Mouse (Mus musculus) forebrain, embryonic 12.5 days (tissue): Measurements from ENCODE around the gene Cbx6. TPM values are rescaled to one million over a fixed set of nuclear protein-coding genes. Genes with fewer than 3 reads are reported as not detected.

Experiments
- ATAC-seq: fragments of 200-750 bp; cut with Nextera tagmentation; 2 replicates; pipeline ENCODE4 v1.8.0; 2017; ENCODE audit warnings: moderate TSS enrichment; ENCODE audit not compliant: low FRiP score
- H3K27ac ChIP-seq: fragments of 300-500 bp; sonication (generic); 2 replicates; pipeline ENCODE4 v1.5.1; 2016; ENCODE audit warnings: mild to moderate bottlenecking
- H3K27me3 ChIP-seq: fragments of 300-500 bp; sonication (generic); 2 replicates; pipeline ENCODE4 v1.6.1; 2016; ENCODE audit warnings: mild to moderate bottlenecking
- H3K36me3 ChIP-seq: fragments of 300-500 bp; sonication (generic); replicated peaks from 2 replicates; pipeline ENCODE4 v1.6.1; 2016; ENCODE audit warnings: mild to moderate bottlenecking
- H3K4me1 ChIP-seq: fragments of 300-500 bp; sonication (generic); 2 replicates; pipeline ENCODE4 v1.6.1; 2016
- H3K4me2 ChIP-seq: fragments of 300-500 bp; sonication (generic); 2 replicates; pipeline ENCODE4 v1.6.1; 2016; ENCODE audit warnings: mild to moderate bottlenecking, moderate library complexity
- H3K4me3 ChIP-seq: fragments of 300-500 bp; sonication (generic); replicated peaks from 2 replicates; pipeline ENCODE4 v1.5.1; 2016; ENCODE audit warnings: mild to moderate bottlenecking
- H3K9ac ChIP-seq: fragments of 300-500 bp; sonication (generic); 2 replicates; pipeline ENCODE4 v1.6.1; 2016; ENCODE audit warnings: mild to moderate bottlenecking
- H3K9me3 ChIP-seq: fragments of 300-500 bp; sonication (generic); 2 replicates; pipeline ENCODE4 v1.6.1; 2016
- WGBS: fragments of 180-500 bp; shearing (Covaris S2); methylation state at CpG from one replicate; pipeline ENCODE4 v1.1.7; 2016; 5-methylcytosine and 5-hydroxymethylcytosine counted together
- polyA plus RNA-seq: library from polyadenylated mRNA; unstranded; fragments of >200 nt; fragmentation: Nextera tagmentation; extraction: Ambion mirVana; gene quantifications from 2 replicates; pipeline ENCODE4 v1.2.1, GENCODE M21; 2016

Gene Cbx6
- polyA plus RNA-seq, result 31.1 and 31.5 TPM in 2 replicates

- WGBS, result 2% methylated on average over 53 of the region's 58 CpGs
- ATAC-seq, result peak; percentile 90
- Histone ChIP-seq H3K4me3 (peak within 1 kb of the TSS; percentile 65), H3K4me1 (peaks cover 50% of the 10 kb centered on the region), H3K9ac (peak within 1 kb of the TSS; percentile 85), H3K36me3 (peaks cover 6% of the 10 kb centered on the region; the same call in 1 of the 2 replicates), H3K4me2 (peak within 1 kb of the TSS; percentile 95), H3K27me3 (0 out of 2 replicates have a peak, but pooled peaks cover 5% of the 10 kb centered on the region), H3K9me3 (no peaks in the 10 kb centered on the region), H3K27ac (peak within 1 kb of the TSS; percentile 96)
These were observed at the start of gene Cbx6, which contains the start of gene Npcd for GRCm38 (mm10) chr15:79834130-79834880. Gene Cbx6, minus strand, starts transcription at chr15:79834688. Gene Npcd, minus strand, starts transcription at chr15:79834237.

- peak overlapping the region; percentile 84 for H3K27ac ChIP-seq
- WGBS, result under 1% methylated on average over 30 of the region's 30 CpGs
- no peaks in the 10 kb centered on the region for H3K9me3 ChIP-seq
- no peaks in the 10 kb centered on the region for H3K36me3 ChIP-seq
- H3K9ac ChIP-seq, result peak overlapping the region; percentile 68
- H3K27me3 ChIP-seq, result no peaks in the 10 kb centered on the region
- peak overlapping the region; percentile 48 for H3K4me3 ChIP-seq
- peaks cover 16% of the 10 kb centered on the region for H3K4me1 ChIP-seq
- peak overlapping the region; percentile 63 for H3K4me2 ChIP-seq
- peak; percentile 92 for ATAC-seq
These were observed 48.9 kb upstream of the Cbx6 start for GRCm38 (mm10) chr15:79883352-79883822.

DNA sequence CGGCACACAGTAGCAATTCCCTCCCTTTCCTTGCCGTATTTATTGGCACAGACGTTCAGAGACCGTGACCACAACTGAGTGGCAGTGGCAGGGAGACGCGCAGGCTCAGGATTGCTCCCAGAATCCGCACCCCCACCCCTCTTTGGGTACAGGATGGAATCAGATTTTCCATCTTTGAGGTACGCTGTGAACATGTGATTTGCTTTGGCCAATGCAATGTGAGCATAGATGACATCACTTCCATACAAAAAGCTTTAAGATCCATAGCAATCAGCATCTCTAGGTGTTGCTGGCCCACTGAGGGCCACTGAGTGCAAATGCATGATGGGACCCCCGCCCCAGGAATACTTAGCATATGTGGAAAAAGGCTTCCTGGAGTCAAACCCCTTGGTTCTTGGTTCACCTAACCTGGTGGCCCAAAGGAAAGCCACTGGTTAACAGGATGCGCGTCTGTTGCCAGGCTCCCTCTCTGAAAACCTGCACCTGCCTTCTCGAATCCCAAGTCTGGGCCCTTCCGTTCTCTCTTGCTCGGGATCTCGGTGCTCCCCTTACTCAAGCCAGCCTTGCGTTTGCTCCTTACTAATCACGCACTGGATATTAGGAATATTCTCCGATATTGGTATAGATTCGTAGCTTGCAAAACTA lies 48.3 kb upstream of the Cbx6 start:
- Histone ChIP-seq H3K27me3 (no peaks in the 10 kb centered on the region), H3K36me3 (no peaks in the 10 kb centered on the region), H3K4me3 (peak overlapping the region; percentile 48), H3K9ac (peak overlapping the region; percentile 43; the same call in 1 of the 2 replicates), H3K9me3 (no peaks in the 10 kb centered on the region), H3K4me2 (peak overlapping the region; percentile 63), H3K4me1 (peaks cover 16% of the 10 kb centered on the region), H3K27ac (peak overlapping the region; percentile 84)
- ATAC-seq, result peak; percentile 56
- WGBS, result 26% methylated on average over 19 of the region's 19 CpGs

DNA sequence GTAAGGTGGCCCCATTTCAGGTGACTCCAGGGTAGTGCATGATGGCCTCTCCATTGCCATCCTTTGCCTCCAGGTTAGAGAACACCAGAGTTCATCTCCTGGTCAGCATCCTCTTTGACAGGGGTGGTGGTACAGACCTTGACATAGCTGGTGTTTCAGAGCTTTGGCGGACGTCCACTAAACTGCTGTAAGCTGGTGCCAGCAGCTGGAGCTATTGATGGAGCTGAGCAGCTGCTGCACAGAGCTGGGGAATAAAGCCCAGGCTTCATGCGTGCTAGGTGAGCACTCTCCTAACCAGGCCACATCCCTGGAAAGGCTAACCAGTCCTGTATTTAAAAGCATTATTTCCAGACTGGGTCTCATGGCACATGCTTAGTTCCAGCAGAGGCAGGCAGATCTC lies 46.0 kb upstream of the Cbx6 start:
- Histone ChIP-seq H3K27me3 (no peaks in the 10 kb centered on the region), H3K9me3 (no peaks in the 10 kb centered on the region), H3K27ac (no peak overlapping the region), H3K4me2 (no peak overlapping the region), H3K9ac (no peak overlapping the region), H3K4me1 (peaks cover 16% of the 10 kb centered on the region), H3K4me3 (no peak overlapping the region), H3K36me3 (no peaks in the 10 kb centered on the region)
- WGBS, result 82% methylated on average over 3 of the region's 3 CpGs
- no peak for ATAC-seq

- ATAC-seq, result no peak
- no peak overlapping the region for H3K4me3 ChIP-seq
- peaks cover 16% of the 10 kb centered on the region for H3K4me1 ChIP-seq
- no peak overlapping the region for H3K9ac ChIP-seq
- no peaks in the 10 kb centered on the region for H3K9me3 ChIP-seq
- H3K36me3 ChIP-seq, result no peaks in the 10 kb centered on the region
- peak overlapping the region; percentile 5; the same call in 1 of the 2 replicates for H3K27ac ChIP-seq
- H3K4me2 ChIP-seq, result no peak overlapping the region
- H3K27me3 ChIP-seq, result no peaks in the 10 kb centered on the region
- 62% methylated on average over 13 of the region's 13 CpGs for WGBS
These were observed 44.8 kb upstream of the Cbx6 start for GRCm38 (mm10) chr15:79879319-79879718.

- Histone ChIP-seq H3K4me2 (no peak overlapping the region), H3K36me3 (no peaks in the 10 kb centered on the region), H3K9ac (no peak overlapping the region), H3K27me3 (no peaks in the 10 kb centered on the region), H3K9me3 (no peaks in the 10 kb centered on the region), H3K4me1 (peaks cover 16% of the 10 kb centered on the region), H3K4me3 (no peak overlapping the region), H3K27ac (no peak overlapping the region; the same call in 1 of the 2 replicates)
- no peak for ATAC-seq
- WGBS, result 76% methylated on average over 6 of the region's 6 CpGs
These were observed 44.2 kb upstream of the Cbx6 start for GRCm38 (mm10) chr15:79878725-79879136.

DNA sequence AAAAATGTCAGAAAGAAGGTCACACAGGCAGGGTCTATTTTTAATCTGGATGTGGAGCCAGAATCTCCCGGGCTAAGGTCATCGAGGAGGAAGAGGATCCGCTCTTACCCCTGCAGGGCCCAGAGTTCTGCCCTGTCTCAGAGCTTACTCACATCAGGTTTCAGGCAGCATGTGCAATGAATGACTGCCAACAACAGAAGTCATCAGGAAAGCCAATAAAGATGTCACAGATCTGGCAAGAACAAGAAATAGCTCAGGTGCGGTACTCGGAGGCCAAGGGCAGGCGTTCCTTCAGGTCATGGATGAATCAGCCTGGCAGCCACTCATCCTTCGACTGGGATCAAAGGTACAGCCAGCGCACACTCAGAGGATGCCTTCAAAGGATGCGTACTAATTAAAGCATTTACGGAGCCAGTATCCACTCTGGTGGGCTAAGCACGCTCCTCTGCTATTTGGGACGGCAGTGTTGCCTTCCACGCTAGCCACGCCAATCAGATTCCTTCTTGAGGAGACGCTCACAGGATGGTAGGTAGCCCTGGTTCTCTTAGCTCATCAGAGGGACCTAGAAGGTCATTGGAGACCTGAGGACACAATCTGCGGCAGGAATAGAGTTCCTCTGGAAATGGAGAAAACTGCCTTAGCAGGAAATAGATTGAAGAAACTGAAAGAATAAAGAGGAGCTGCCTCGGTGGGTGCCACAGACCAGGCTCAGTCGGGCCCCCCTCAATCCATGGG lies 40.9 kb upstream of the Cbx6 start:
- Histone ChIP-seq H3K27ac (no peak overlapping the region), H3K4me1 (0 out of 2 replicates have a peak, but pooled peaks cover 7% of the 10 kb centered on the region), H3K4me2 (no peak overlapping the region), H3K27me3 (0 out of 2 replicates have a peak, but pooled peaks cover 4% of the 10 kb centered on the region), H3K9ac (no peak overlapping the region), H3K4me3 (no peak overlapping the region), H3K36me3 (no peaks in the 10 kb centered on the region), H3K9me3 (no peaks in the 10 kb centered on the region)
- no peak for ATAC-seq
- 89% methylated on average over 18 of the region's 18 CpGs for WGBS

DNA sequence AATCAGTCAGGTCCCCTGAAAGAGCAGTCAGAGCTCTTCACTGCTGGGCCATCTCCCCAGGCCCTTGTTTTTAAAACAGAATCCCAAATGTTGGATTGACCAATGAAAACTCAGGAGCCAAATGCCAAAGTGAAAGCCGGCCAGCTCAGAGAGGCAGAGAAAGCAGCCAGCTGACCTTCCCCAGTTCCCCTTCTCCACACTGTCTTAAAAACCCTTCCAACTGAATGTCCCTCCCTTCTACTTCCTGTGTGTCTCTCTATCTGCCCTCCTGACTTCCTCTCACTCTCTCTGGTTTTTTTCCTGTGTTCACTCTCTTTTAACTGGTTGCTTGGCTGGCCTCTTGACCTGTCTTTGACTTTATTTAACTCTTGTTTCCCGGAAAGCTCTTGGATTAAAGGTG lies 39.5 kb upstream of the Cbx6 start:
- 70% methylated on average over 2 of the region's 2 CpGs for WGBS
- no peak overlapping the region for H3K4me3 ChIP-seq
- no peaks in the 10 kb centered on the region for H3K36me3 ChIP-seq

GRCm38 (mm10) chr15:79873545-79873944 lies 39.1 kb upstream of the Cbx6 start:
- H3K9ac ChIP-seq, result no peak overlapping the region
- WGBS, result 93% methylated on average over 8 of the region's 8 CpGs
- no peak overlapping the region for H3K4me3 ChIP-seq
- 0 out of 2 replicates have a peak, but pooled peaks cover 4% of the 10 kb centered on the region for H3K27me3 ChIP-seq
- no peak overlapping the region for H3K4me2 ChIP-seq
- no peak for ATAC-seq
- no peak overlapping the region for H3K27ac ChIP-seq
- no peaks in the 10 kb centered on the region for H3K4me1 ChIP-seq
- H3K9me3 ChIP-seq, result peaks cover 5% of the 10 kb centered on the region; the same call in 1 of the 2 replicates
- H3K36me3 ChIP-seq, result no peaks in the 10 kb centered on the region

More for the DNA sequence above, 39.5 kb upstream of the Cbx6 start:
- 0 out of 2 replicates have a peak, but pooled peaks cover 4% of the 10 kb centered on the region for H3K27me3 ChIP-seq
- no peak for ATAC-seq
- H3K9ac ChIP-seq, result no peak overlapping the region
- 0 out of 2 replicates have a peak, but pooled peaks cover 4% of the 10 kb centered on the region for H3K4me1 ChIP-seq
- no peak overlapping the region for H3K4me2 ChIP-seq
- peaks cover 3% of the 10 kb centered on the region; the same call in 1 of the 2 replicates for H3K9me3 ChIP-seq
- no peak overlapping the region for H3K27ac ChIP-seq

- Histone ChIP-seq H3K9ac (no peak overlapping the region), H3K27ac (no peak overlapping the region), H3K4me2 (no peak overlapping the region), H3K9me3 (peaks cover 5% of the 10 kb centered on the region; the same call in 1 of the 2 replicates), H3K4me3 (no peak overlapping the region), H3K4me1 (no peaks in the 10 kb centered on the region), H3K36me3 (no peaks in the 10 kb centered on the region), H3K27me3 (no peaks in the 10 kb centered on the region; the same call in 1 of the 2 replicates)
- 87% methylated on average over 3 of the region's 3 CpGs for WGBS
- ATAC-seq, result no peak
These were observed 32.9 kb upstream of the Cbx6 start for GRCm38 (mm10) chr15:79867260-79868002.

DNA sequence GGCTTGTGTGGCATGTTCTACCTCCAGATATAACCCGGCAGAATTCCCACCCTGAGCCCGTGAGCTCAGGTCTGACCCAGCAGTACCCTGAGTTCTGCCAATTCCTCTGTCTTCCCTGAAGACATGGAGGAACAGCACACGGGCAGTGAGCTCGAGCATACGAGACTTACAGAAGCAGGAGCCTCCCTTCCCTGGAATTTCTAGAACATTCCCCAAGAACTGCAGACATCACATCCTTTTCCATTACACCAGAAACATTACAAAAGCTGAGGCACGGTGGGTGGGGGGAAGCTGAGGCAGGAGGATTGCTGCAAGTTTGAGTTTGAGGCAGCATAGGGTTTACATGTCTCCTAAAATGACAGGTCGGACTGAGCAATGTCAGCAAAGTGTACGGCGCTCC lies 25.3 kb upstream of the Cbx6 start:
- no peak overlapping the region for H3K27ac ChIP-seq
- WGBS, result 92% methylated on average over 9 of the region's 9 CpGs

More for the DNA sequence above, 25.3 kb upstream of the Cbx6 start:
- Histone ChIP-seq H3K4me2 (no peak overlapping the region), H3K4me3 (no peak overlapping the region), H3K27me3 (no peaks in the 10 kb centered on the region; the same call in 1 of the 2 replicates), H3K9ac (no peak overlapping the region), H3K4me1 (no peaks in the 10 kb centered on the region), H3K36me3 (no peaks in the 10 kb centered on the region), H3K9me3 (no peaks in the 10 kb centered on the region)
- ATAC-seq, result no peak
